Mouse (Mus musculus): ENCODE measurements at regions not wholly inside any gene's neighbourhood (a gene's known extent, or its start where the extent isn't known, plus 50 kb on each side); places are given as distances from the start of the nearest gene placed in this dataset.

- DNase-seq: no peak
Observed at GRCm38 (mm10) chr2:137704948-137705723, 551.2 kb upstream of the Btbd3 start.

GRCm38 (mm10) chr2:137704565-137704947 is 551.8 kb upstream of the Btbd3 start:
- no peak for DNase-seq

- no peak for DNase-seq
Observed at GRCm38 (mm10) chr2:137704051-137704450, 552.3 kb upstream of the Btbd3 start.

GRCm38 (mm10) chr2:137695885-137696284 is 560.5 kb upstream of the Btbd3 start:
- no peak for DNase-seq

- DNase-seq: no peak
Observed at GRCm38 (mm10) chr2:137694020-137694419, 562.3 kb upstream of the Btbd3 start.

- DNase-seq: no peak
Observed at GRCm38 (mm10) chr2:137687208-137687607, 569.2 kb upstream of the Btbd3 start.

- no peak for DNase-seq
Observed at GRCm38 (mm10) chr2:137686735-137687134, 569.6 kb upstream of the Btbd3 start.

GRCm38 (mm10) chr2:137681762-137682161 is 565.3 kb upstream of the Jag1 start:
- no peak for DNase-seq

GRCm38 (mm10) chr2:137663171-137663570 is 546.7 kb upstream of the Jag1 start:
- no peak for DNase-seq

GRCm38 (mm10) chr2:137662216-137662615 is 545.8 kb upstream of the Jag1 start:
- DNase-seq: peak; percentile 4

GRCm38 (mm10) chr2:137660449-137660848 is 544.0 kb upstream of the Jag1 start:
- no peak for DNase-seq

- DNase-seq: no peak
Observed at GRCm38 (mm10) chr2:137654296-137654695, 537.9 kb upstream of the Jag1 start.

- no peak for DNase-seq
Observed at GRCm38 (mm10) chr2:137644160-137644559, 527.7 kb upstream of the Jag1 start.

- no peak for DNase-seq
Observed at GRCm38 (mm10) chr2:137643269-137644055, 527.0 kb upstream of the Jag1 start.

GRCm38 (mm10) chr2:137635019-137635621 is 518.7 kb upstream of the Jag1 start:
- no peak for DNase-seq

GRCm38 (mm10) chr2:137616637-137617036 is 500.2 kb upstream of the Jag1 start:
- DNase-seq: peak; percentile 43

GRCm38 (mm10) chr2:137613791-137614190 is 497.3 kb upstream of the Jag1 start:
- no peak for DNase-seq

- DNase-seq: no peak
Observed at GRCm38 (mm10) chr2:137608506-137608905, 492.1 kb upstream of the Jag1 start.

GRCm38 (mm10) chr2:137598136-137598535 is 481.7 kb upstream of the Jag1 start:
- DNase-seq: no peak

- DNase-seq: no peak
Observed at GRCm38 (mm10) chr2:137594509-137594908, 478.1 kb upstream of the Jag1 start.

GRCm38 (mm10) chr2:137591551-137591950 is 475.1 kb upstream of the Jag1 start:
- no peak for DNase-seq

- DNase-seq: no peak
Observed at GRCm38 (mm10) chr2:137581491-137581890, 465.0 kb upstream of the Jag1 start.

- DNase-seq: no peak
Observed at GRCm38 (mm10) chr2:137575750-137576149, 459.3 kb upstream of the Jag1 start.

Data from right cerebral cortex, adult 18-20 months (tissue).